Mouse (Mus musculus) forebrain, embryonic 13.5 days (tissue): ENCODE data around the gene Optc. TPM values are rescaled to one million over a fixed set of nuclear protein-coding genes. Genes with fewer than 3 reads are reported as not detected.

Source experiments
- ATAC-seq: fragments of 200-750 bp; cut with Nextera tagmentation; 2 replicates; pipeline ENCODE4 v1.8.0; 2017
- H3K27ac ChIP-seq: fragments of 300-500 bp; sonication (generic); 2 replicates; pipeline ENCODE4 v1.5.1; 2015; ENCODE audit warnings: inconsistent platforms, mild to moderate bottlenecking, moderate library complexity
- H3K27me3 ChIP-seq: fragments of 300-500 bp; sonication (generic); 2 replicates; pipeline ENCODE4 v1.6.1; 2015; ENCODE audit warnings: mild to moderate bottlenecking, inconsistent platforms
- H3K36me3 ChIP-seq: fragments of 300-500 bp; sonication (generic); 2 replicates; pipeline ENCODE4 v1.6.1; 2015; ENCODE audit warnings: mild to moderate bottlenecking, inconsistent platforms; ENCODE audit not compliant: poor library complexity, severe bottlenecking
- H3K4me1 ChIP-seq: fragments of 300-500 bp; sonication (generic); 2 replicates; pipeline ENCODE4 v1.6.1; 2015; ENCODE audit warnings: inconsistent platforms
- H3K4me2 ChIP-seq: fragments of 300-500 bp; sonication (generic); 2 replicates; pipeline ENCODE4 v1.6.1; 2015; ENCODE audit warnings: inconsistent platforms, mild to moderate bottlenecking, moderate library complexity
- H3K4me3 ChIP-seq: fragments of 300-500 bp; sonication (generic); 2 replicates; pipeline ENCODE4 v1.5.1; 2015; ENCODE audit warnings: mild to moderate bottlenecking, inconsistent platforms
- H3K9ac ChIP-seq: fragments of 300-500 bp; sonication (generic); 2 replicates; pipeline ENCODE4 v1.6.1; 2015; ENCODE audit warnings: mild to moderate bottlenecking, inconsistent platforms
- H3K9me3 ChIP-seq: fragments of 300-500 bp; sonication (generic); replicated peaks from 2 replicates; pipeline ENCODE4 v1.6.1; 2016; ENCODE audit warnings: inconsistent platforms
- WGBS: fragments of 180-500 bp; shearing (Covaris S2); methylation state at CpG from one replicate; pipeline ENCODE4 v1.1.7; 2015; 5-methylcytosine and 5-hydroxymethylcytosine counted together
- polyA plus RNA-seq: library from polyadenylated mRNA; unstranded; fragments of >200 nt; fragmentation: Nextera tagmentation; extraction: Ambion mirVana; gene quantifications from 2 replicates; pipeline ENCODE4 v1.2.1, GENCODE M21; 2015

Optc gene
- polyA plus RNA-seq, 1 experiment from 2014 or later: 2.3 TPM

- H3K4me3 ChIP-seq: no peak overlapping the region
- no peaks in the 10 kb centered on the region; the same call in 1 of the 2 replicates for H3K9me3 ChIP-seq
- no peaks in the 10 kb centered on the region for H3K4me1 ChIP-seq
- no peaks in the 10 kb centered on the region for H3K36me3 ChIP-seq
- H3K4me2 ChIP-seq: no peak overlapping the region
- H3K27ac ChIP-seq: no peak overlapping the region
- no peak overlapping the region for H3K9ac ChIP-seq
- WGBS: 90% methylated on average over 10 of the region's 10 CpGs
- no peaks in the 10 kb centered on the region for H3K27me3 ChIP-seq
- ATAC-seq: no peak
Observed at GRCm38 (mm10) chr1:133934354-133934963, 26.7 kb upstream of the Optc start.

DNA sequence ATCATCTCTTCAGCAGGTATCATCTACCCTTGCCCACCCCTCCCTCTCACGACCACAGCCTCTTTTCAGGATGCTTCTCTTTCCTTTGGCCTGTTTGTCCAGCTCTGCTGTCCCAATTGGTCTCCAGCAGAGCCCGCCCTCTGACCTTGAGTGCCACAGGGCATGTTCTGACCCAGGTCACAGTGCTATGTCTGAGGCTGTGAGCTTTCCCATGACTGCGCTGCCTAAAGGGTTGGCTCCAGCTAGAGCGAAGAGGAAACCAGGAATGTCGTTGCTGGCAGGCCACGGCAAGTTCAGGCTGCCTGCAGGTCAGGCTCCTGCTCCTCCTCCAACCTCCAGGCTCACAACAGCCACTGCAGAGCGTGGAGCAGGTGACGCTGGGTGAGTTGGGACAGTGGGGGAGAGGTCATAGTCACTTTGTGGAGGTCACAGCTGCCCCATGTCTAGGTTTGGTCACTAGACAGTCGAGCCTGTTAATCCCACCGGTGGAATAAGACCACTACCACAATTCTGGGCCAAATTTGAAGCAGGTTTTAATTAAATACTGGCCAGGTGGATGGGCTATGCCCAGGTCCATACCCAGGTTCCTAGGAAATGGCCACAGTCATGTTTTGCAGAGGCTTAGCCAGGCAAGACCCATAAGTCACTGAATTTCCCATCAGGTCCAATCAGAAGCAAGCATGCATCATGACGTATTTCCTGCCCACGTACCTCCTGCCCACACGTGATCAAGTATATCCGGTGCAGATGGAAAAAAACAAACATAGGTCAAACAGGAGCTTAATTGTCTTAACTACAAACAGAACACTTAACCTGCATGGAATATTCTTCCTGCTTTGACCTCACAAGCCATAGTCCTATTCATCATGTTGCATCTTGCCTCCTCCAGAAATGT, 25.7 kb upstream of the Optc start:
- Histone ChIP-seq H3K4me2 (no peak overlapping the region), H3K4me3 (no peak overlapping the region), H3K27me3 (no peaks in the 10 kb centered on the region), H3K4me1 (no peaks in the 10 kb centered on the region), H3K27ac (no peak overlapping the region), H3K9ac (no peak overlapping the region), H3K9me3 (no peaks in the 10 kb centered on the region; the same call in 1 of the 2 replicates), H3K36me3 (no peaks in the 10 kb centered on the region)
- WGBS: 80% methylated on average over 14 of the region's 14 CpGs
- no peak for ATAC-seq

DNA sequence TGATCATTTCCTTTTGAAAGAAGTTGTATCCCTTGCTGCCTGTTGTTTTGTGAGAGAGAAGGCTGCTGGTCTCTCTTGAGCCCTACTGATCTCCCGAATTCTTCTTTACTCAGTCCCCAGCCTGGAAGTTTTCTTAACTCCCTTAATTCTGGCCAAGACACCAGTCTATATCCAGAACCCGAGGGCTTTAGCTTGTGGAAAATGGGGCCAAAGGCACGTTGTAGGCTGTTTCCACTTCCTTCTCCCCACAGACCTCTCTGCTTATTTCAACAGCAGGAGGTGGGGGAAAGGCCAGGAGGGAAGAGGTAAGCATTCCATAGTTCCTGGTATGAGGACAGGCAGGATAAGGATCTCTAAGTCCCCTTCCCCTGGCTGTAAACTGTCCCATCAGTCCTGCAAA, 22.2 kb upstream of the Optc start:
- Histone ChIP-seq H3K4me3 (no peak overlapping the region), H3K27ac (no peak overlapping the region), H3K9ac (no peak overlapping the region), H3K4me2 (no peak overlapping the region), H3K36me3 (no peaks in the 10 kb centered on the region), H3K27me3 (no peaks in the 10 kb centered on the region), H3K4me1 (no peaks in the 10 kb centered on the region), H3K9me3 (no peaks in the 10 kb centered on the region)
- ATAC-seq: no peak
- WGBS: 62% methylated on average over 3 of the region's 3 CpGs

- ATAC-seq: no peak
- 95% methylated on average over 3 of the region's 3 CpGs for WGBS
- H3K9ac ChIP-seq: no peak overlapping the region
Observed at GRCm38 (mm10) chr1:133925223-133925622, 17.4 kb upstream of the Optc start.

GRCm38 (mm10) chr1:133924141-133924875, 16.5 kb upstream of the Optc start:
- Histone ChIP-seq H3K4me3 (no peak overlapping the region), H3K9me3 (no peaks in the 10 kb centered on the region), H3K27me3 (no peaks in the 10 kb centered on the region), H3K4me1 (peaks cover 33% of the 10 kb centered on the region), H3K9ac (no peak overlapping the region), H3K4me2 (peak overlapping the region; percentile 33), H3K27ac (no peak overlapping the region), H3K36me3 (no peaks in the 10 kb centered on the region)
- ATAC-seq: peak; percentile 41; the same call in 1 of the 2 replicates
- 25% methylated on average over 7 of the region's 7 CpGs for WGBS

More at GRCm38 (mm10) chr1:133925223-133925622, 17.4 kb upstream of the Optc start:
- Histone ChIP-seq H3K27me3 (no peaks in the 10 kb centered on the region), H3K36me3 (no peaks in the 10 kb centered on the region), H3K4me2 (no peak overlapping the region), H3K4me1 (peaks cover 24% of the 10 kb centered on the region), H3K4me3 (no peak overlapping the region), H3K27ac (no peak overlapping the region), H3K9me3 (no peaks in the 10 kb centered on the region)

DNA sequence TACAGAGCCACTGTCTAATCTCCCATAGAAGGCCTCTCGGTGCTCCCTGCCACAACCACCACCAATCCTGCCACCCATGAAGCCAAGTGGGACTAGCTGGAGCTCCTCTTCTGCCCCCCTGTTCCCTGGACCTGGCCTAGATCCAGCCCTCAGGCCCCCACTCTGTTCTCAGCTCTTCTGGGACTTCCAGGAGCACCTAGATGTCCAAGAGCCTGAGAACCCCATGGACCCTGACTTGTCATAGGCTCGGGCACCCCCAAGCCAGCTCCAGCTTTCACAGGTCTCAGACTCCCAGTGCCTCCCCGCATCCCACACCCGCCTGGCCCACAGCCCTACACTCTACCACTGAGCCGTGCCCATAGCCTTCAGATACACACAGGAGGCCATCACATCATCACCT, 15.3 kb upstream of the Optc start:
- Histone ChIP-seq H3K4me1 (peaks cover 40% of the 10 kb centered on the region), H3K4me3 (no peak overlapping the region), H3K9ac (no peak overlapping the region), H3K27ac (no peak overlapping the region), H3K4me2 (no peak overlapping the region), H3K9me3 (no peaks in the 10 kb centered on the region), H3K27me3 (no peaks in the 10 kb centered on the region), H3K36me3 (no peaks in the 10 kb centered on the region)
- WGBS: 93% methylated on average over 5 of the region's 5 CpGs
- no peak for ATAC-seq

- Histone ChIP-seq H3K9me3 (no peaks in the 10 kb centered on the region), H3K4me3 (no peak within 1 kb of the TSS), H3K9ac (no peak within 1 kb of the TSS), H3K27me3 (no peaks in the 10 kb centered on the region), H3K36me3 (no peaks in the 10 kb centered on the region), H3K4me1 (peaks cover 51% of the 10 kb centered on the region), H3K4me2 (peak within 1 kb of the TSS; percentile 24), H3K27ac (peak within 1 kb of the TSS; percentile 20)
- ATAC-seq: no peak; the same call in 1 of the 2 replicates
- 3% methylated on average over 8 of the region's 8 CpGs for WGBS
Observed at GRCm38 (mm10) chr1:133921304-133921751, 13.5 kb upstream of the Optc start, which contains the start of gene Prelp. Prelp (minus strand) TSS chr1:133921414.

DNA sequence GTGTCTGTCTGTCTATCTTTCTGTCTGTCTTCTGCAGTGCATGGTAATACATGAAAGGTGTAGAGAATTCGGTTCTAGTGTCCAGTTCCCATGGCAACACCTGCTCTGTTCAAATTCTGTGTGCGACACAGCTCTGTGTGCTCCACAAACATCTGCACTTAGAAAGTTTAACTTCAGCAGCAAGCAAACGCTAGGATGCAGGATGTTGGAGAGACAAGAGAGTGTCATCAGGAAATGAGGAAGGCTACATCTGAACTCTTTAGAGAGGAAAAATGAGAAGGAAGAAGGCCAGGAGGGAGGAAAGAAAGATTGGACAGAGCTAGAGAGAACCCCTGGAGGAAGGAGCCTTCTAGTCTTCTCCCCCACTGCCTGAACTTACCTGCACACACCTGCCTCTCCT, 13.1 kb upstream of the Optc start:
- ATAC-seq: no peak
- no peak overlapping the region for H3K4me3 ChIP-seq
- peak overlapping the region; percentile 20; the same call in 1 of the 2 replicates for H3K27ac ChIP-seq
- H3K36me3 ChIP-seq: no peaks in the 10 kb centered on the region
- H3K4me2 ChIP-seq: peak overlapping the region; percentile 24
- no peaks in the 10 kb centered on the region for H3K9me3 ChIP-seq
- H3K4me1 ChIP-seq: peaks cover 55% of the 10 kb centered on the region
- 15% methylated on average over 3 of the region's 3 CpGs for WGBS
- H3K27me3 ChIP-seq: no peaks in the 10 kb centered on the region
- H3K9ac ChIP-seq: no peak overlapping the region

- H3K27ac ChIP-seq: peak overlapping the region; percentile 1; the same call in 1 of the 2 replicates
- H3K9me3 ChIP-seq: no peaks in the 10 kb centered on the region
- peaks cover 60% of the 10 kb centered on the region for H3K4me1 ChIP-seq
- 4% methylated on average over 3 of the region's 3 CpGs for WGBS
- no peak overlapping the region for H3K4me3 ChIP-seq
- H3K36me3 ChIP-seq: no peaks in the 10 kb centered on the region
- no peak for ATAC-seq
- peak overlapping the region; percentile 6; the same call in 1 of the 2 replicates for H3K4me2 ChIP-seq
- H3K27me3 ChIP-seq: no peaks in the 10 kb centered on the region
- no peak overlapping the region for H3K9ac ChIP-seq
Observed at GRCm38 (mm10) chr1:133920401-133920800, 12.6 kb upstream of the Optc start.

GRCm38 (mm10) chr1:133918088-133918470, 10.3 kb upstream of the Optc start:
- Histone ChIP-seq H3K4me2 (peak overlapping the region; percentile 4; the same call in 1 of the 2 replicates), H3K4me1 (peaks cover 53% of the 10 kb centered on the region), H3K9ac (no peak overlapping the region), H3K27me3 (no peaks in the 10 kb centered on the region), H3K9me3 (no peaks in the 10 kb centered on the region), H3K36me3 (no peaks in the 10 kb centered on the region), H3K4me3 (no peak overlapping the region), H3K27ac (no peak overlapping the region)
- no peak for ATAC-seq
- WGBS: 36% methylated on average over 6 of the region's 6 CpGs

DNA sequence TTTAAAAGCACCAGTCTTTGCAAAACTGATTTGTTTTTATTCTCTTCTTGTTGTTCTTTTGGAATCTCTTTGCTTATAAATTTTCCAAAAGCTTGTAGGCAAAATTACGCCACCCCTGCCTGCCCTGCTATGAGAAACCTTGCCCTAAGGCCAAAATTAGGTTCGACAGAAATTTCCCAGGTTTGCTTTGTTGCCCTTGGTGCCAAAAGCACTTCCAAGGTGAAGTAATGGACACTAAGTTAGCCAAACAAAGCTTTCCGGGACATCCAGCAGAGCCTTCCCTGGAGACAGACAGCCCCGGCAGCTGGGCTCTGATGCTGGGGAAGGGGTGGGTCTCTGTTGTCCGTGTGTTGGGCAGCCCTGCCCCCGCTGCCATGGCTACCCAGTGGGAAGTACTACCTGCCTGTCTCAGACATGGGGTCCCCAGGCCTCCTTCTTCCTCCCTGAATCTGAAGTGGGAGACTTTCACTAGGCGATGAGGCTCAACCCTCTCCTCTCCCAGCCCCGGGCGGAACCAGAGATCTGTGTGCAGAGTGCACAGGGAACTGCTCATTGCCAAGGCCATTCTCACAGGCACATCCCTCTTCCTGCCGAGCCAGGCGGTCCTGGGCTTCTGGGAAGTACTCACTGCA, 9.8 kb upstream of the Optc start:
- Histone ChIP-seq H3K4me1 (peaks cover 53% of the 10 kb centered on the region), H3K4me2 (peak overlapping the region; percentile 4; the same call in 1 of the 2 replicates), H3K9ac (no peak overlapping the region), H3K9me3 (no peaks in the 10 kb centered on the region), H3K27me3 (no peaks in the 10 kb centered on the region), H3K4me3 (no peak overlapping the region), H3K27ac (no peak overlapping the region), H3K36me3 (no peaks in the 10 kb centered on the region)
- WGBS: 23% methylated on average over 11 of the region's 11 CpGs
- ATAC-seq: no peak
